Mouse (Mus musculus): ENCODE measurements at regions not wholly inside any gene's neighbourhood (a gene's known extent, or its start where the extent isn't known, plus 50 kb on each side); places are given as distances from the start of the nearest gene placed in this dataset.

DNA sequence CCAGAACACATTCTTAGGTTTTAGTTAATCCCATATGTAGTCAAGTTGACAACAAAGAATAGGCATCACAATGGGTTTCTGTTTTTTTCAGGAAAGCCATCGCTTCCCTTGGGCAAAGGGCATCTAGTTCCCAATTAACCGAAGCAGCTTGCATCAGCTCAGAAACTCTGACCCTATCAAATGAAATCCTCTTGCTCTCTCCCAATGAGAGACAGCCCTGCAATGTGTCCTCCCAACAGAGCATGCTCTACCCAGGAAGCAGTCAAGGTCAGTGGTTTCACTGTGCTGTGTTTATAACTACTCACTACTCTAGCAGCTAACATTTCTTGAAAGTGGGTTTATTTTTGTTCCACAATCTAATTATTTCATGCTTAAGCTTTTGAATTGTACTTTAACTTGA, 58.0 kb upstream of the Mycbp2 start:
- TF ChIP-seq CTCF (IDR thresholded peaks at IDR 0.05): no peak
- no peak for TF ChIP-seq EP300 (IDR thresholded peaks at IDR 0.05)
- no peaks in the 10 kb centered on the region for H3K27me3 ChIP-seq (replicated peaks; ENCODE audit: insufficient read depth, low read length)
- 93% methylated on average over 2 of the region's 2 CpGs for WGBS
- ATAC-seq (no peak), DNase-seq (ENCODE audit: low spot score) (no peak)
- H3K4me3 ChIP-seq (ENCODE audit: low read depth, low read length): no peak overlapping the region
- no peaks in the 10 kb centered on the region for H3K36me3 ChIP-seq (ENCODE audit: insufficient read depth, low read length)
- H3K4me1 ChIP-seq (ENCODE audit: insufficient read depth, low read depth, low read length): no peaks in the 10 kb centered on the region
- H3K9me3 ChIP-seq (ENCODE audit: low read length): no peaks in the 10 kb centered on the region
- H3K4me2 ChIP-seq (replicated peaks; ENCODE audit: low read depth, low read length): no peak overlapping the region
- no peak overlapping the region for H3K9ac ChIP-seq (replicated peaks; ENCODE audit: low read depth)
- H3K27ac ChIP-seq (ENCODE audit: low read length): no peak overlapping the region

DNA sequence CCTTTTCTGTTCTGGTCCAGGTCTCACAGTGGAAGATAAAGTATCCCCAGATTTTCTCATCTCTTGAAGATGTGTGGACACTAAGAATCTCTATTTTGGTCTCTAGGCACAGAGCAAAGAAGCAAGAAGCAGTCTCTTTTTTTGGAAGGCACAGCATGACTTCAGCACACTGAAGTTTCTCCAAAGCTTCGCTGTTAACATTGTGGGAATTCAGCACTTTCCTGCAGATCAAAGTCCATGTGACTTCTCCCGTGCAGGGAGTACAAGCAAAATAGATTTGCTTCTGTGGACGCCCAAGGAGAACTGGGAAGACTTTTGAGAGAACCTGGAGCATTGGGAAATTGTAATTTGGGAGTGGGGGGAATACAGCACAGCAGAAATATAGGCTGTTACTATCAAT, 56.4 kb upstream of the Mycbp2 start:
- WGBS: 58% methylated on average over 3 of the region's 3 CpGs

GRCm38 (mm10) chr14:103401983-103402382, 55.4 kb upstream of the Mycbp2 start:
- ATAC-seq (no peak), DNase-seq (ENCODE audit: low spot score) (no peak)
- TF ChIP-seq CTCF (IDR thresholded peaks at IDR 0.05): no peak
- no peaks in the 10 kb centered on the region for H3K27me3 ChIP-seq (replicated peaks; ENCODE audit: insufficient read depth, low read length)
- H3K4me2 ChIP-seq (replicated peaks; ENCODE audit: low read depth, low read length): no peak overlapping the region
- 87% methylated on average over 2 of the region's 2 CpGs for WGBS
- no peaks in the 10 kb centered on the region for H3K9me3 ChIP-seq (ENCODE audit: low read length)
- H3K36me3 ChIP-seq (ENCODE audit: insufficient read depth, low read length): no peaks in the 10 kb centered on the region
- no peak overlapping the region for H3K27ac ChIP-seq (ENCODE audit: low read length)
- H3K9ac ChIP-seq (replicated peaks; ENCODE audit: low read depth): no peak overlapping the region
- H3K4me1 ChIP-seq (ENCODE audit: insufficient read depth, low read depth, low read length): no peaks in the 10 kb centered on the region
- H3K4me3 ChIP-seq (ENCODE audit: low read depth, low read length): no peak overlapping the region

More for the DNA sequence above, 56.4 kb upstream of the Mycbp2 start:
- Histone ChIP-seq H3K27ac (ENCODE audit: low read length) (no peak overlapping the region), H3K9ac (replicated peaks; ENCODE audit: low read depth) (no peak overlapping the region), H3K4me1 (ENCODE audit: insufficient read depth, low read depth, low read length) (no peaks in the 10 kb centered on the region), H3K4me3 (ENCODE audit: low read depth, low read length) (no peak overlapping the region), H3K36me3 (ENCODE audit: insufficient read depth, low read length) (no peaks in the 10 kb centered on the region), H3K9me3 (ENCODE audit: low read length) (no peaks in the 10 kb centered on the region), H3K4me2 (replicated peaks; ENCODE audit: low read depth, low read length) (no peak overlapping the region), H3K27me3 (replicated peaks; ENCODE audit: insufficient read depth, low read length) (no peaks in the 10 kb centered on the region)
- DNase-seq (ENCODE audit: low spot score) (no peak), ATAC-seq (no peak)
- TF ChIP-seq EP300 (IDR thresholded peaks at IDR 0.05) (no peak), CTCF (IDR thresholded peaks at IDR 0.05) (no peak)

- 77% methylated on average over 2 of the region's 2 CpGs for WGBS
- no peak for ATAC-seq
Measured at GRCm38 (mm10) chr14:103401280-103401679, 54.7 kb upstream of the Mycbp2 start.

GRCm38 (mm10) chr14:103398401-103398800, 51.8 kb upstream of the Mycbp2 start:
- 89% methylated on average over 1 of the region's 1 CpGs for WGBS
- Histone ChIP-seq H3K9ac (replicated peaks; ENCODE audit: low read depth) (no peak overlapping the region), H3K27me3 (replicated peaks; ENCODE audit: insufficient read depth, low read length) (no peaks in the 10 kb centered on the region), H3K4me2 (replicated peaks; ENCODE audit: low read depth, low read length) (no peak overlapping the region), H3K4me3 (ENCODE audit: low read depth, low read length) (no peak overlapping the region), H3K27ac (ENCODE audit: low read length) (no peak overlapping the region), H3K36me3 (ENCODE audit: insufficient read depth, low read length) (no peaks in the 10 kb centered on the region), H3K4me1 (ENCODE audit: insufficient read depth, low read depth, low read length) (no peaks in the 10 kb centered on the region), H3K9me3 (ENCODE audit: low read length) (no peaks in the 10 kb centered on the region)
- ATAC-seq (no peak), DNase-seq (ENCODE audit: low spot score) (no peak)
- no peak for TF ChIP-seq CTCF (IDR thresholded peaks at IDR 0.05)

More at GRCm38 (mm10) chr14:103401280-103401679, 54.7 kb upstream of the Mycbp2 start:
- no peak overlapping the region for H3K4me2 ChIP-seq (replicated peaks; ENCODE audit: low read depth, low read length)
- TF ChIP-seq EP300 (IDR thresholded peaks at IDR 0.05) (no peak), CTCF (IDR thresholded peaks at IDR 0.05) (no peak)
- no peaks in the 10 kb centered on the region for H3K27me3 ChIP-seq (replicated peaks; ENCODE audit: insufficient read depth, low read length)
- H3K36me3 ChIP-seq (ENCODE audit: insufficient read depth, low read length): no peaks in the 10 kb centered on the region
- H3K9me3 ChIP-seq (ENCODE audit: low read length): no peaks in the 10 kb centered on the region
- H3K4me1 ChIP-seq (ENCODE audit: insufficient read depth, low read depth, low read length): no peaks in the 10 kb centered on the region
- no peak overlapping the region for H3K4me3 ChIP-seq (ENCODE audit: low read depth, low read length)
- H3K27ac ChIP-seq (ENCODE audit: low read length): no peak overlapping the region
- DNase-seq (ENCODE audit: low spot score): no peak
- no peak overlapping the region for H3K9ac ChIP-seq (replicated peaks; ENCODE audit: low read depth)

Data from lung, postnatal 0 days (tissue).